Mouse (Mus musculus) MEL (cell line): ENCODE results near the gene Srsf3. TPM values are rescaled to one million over a fixed set of nuclear protein-coding genes. Genes with fewer than 3 reads are reported as not detected.

Source experiments
- DNase-seq: peaks from one replicate; pipeline ENCODE4 v3.0.0; 2011; ENCODE audit warnings: low read depth, low spot score
- H3K27ac ChIP-seq: 2 replicates; pipeline ENCODE4 v1.5.1; 2012; ENCODE audit warnings: low read depth, mild to moderate bottlenecking, control low read depth, low read length, moderate library complexity; ENCODE audit not compliant: control insufficient read depth
- H3K27me3 ChIP-seq, 2 experiments: fragments of 150-350 bp in 1 of 2; sonication (generic) in 1 of 2; 2 replicates each; pipeline ENCODE4 v1.6.1; 2012; ENCODE audit warnings: low read length in 2 of 2, mild to moderate bottlenecking in 2 of 2, improper control_type of control experiment in 1 of 2, moderate library complexity in 1 of 2; ENCODE audit not compliant: insufficient read depth in 2 of 2, control insufficient read depth in 1 of 2
- H3K36me3 ChIP-seq, 2 experiments: 2 replicates each; pipeline ENCODE4 v1.6.1; 2012 to 2014; ENCODE audit warnings: low read length in 2 of 2, improper control_type of control experiment in 1 of 2, inconsistent platforms in 1 of 2, mild to moderate bottlenecking in 1 of 2; ENCODE audit not compliant: insufficient read depth in 2 of 2, control insufficient read depth in 1 of 2
- H3K4me1 ChIP-seq, 2 experiments: fragments of 150-350 bp in 1 of 2; sonication (generic) in 1 of 2; 2 replicates each; pipeline ENCODE4 v1.6.1; 2012; ENCODE audit warnings: low read length in 2 of 2, improper control_type of control experiment in 1 of 2, mild to moderate bottlenecking in 1 of 2; ENCODE audit not compliant: insufficient read depth in 2 of 2, control insufficient read depth in 1 of 2
- H3K4me3 ChIP-seq, 2 experiments: fragments of 150-350 bp in 1 of 2; sonication (generic) in 1 of 2; 2 replicates each; pipeline ENCODE4 v1.5.1; 2012; ENCODE audit warnings: low read depth in 2 of 2, low read length in 2 of 2, mild to moderate bottlenecking in 2 of 2, moderate library complexity in 2 of 2, control low read depth in 1 of 2, improper control_type of control experiment in 1 of 2; ENCODE audit not compliant: control insufficient read depth in 1 of 2, insufficient read depth in 1 of 2
- H3K79me2 ChIP-seq: 2 replicates; pipeline ENCODE4 v1.6.1; 2012; ENCODE audit warnings: mild to moderate bottlenecking, low read length, moderate library complexity; ENCODE audit not compliant: control insufficient read depth, poor library complexity, insufficient read depth
- H3K9ac ChIP-seq: 2 replicates; pipeline ENCODE4 v1.6.1; 2012; ENCODE audit warnings: low read depth, mild to moderate bottlenecking, control low read depth, low read length, moderate library complexity; ENCODE audit not compliant: control insufficient read depth, poor library complexity, severe bottlenecking
- H3K9me3 ChIP-seq: fragments of 150-350 bp; sonication (generic); replicated peaks from 2 replicates; pipeline ENCODE4 v1.6.1; 2012; ENCODE audit warnings: mild to moderate bottlenecking, low read length, improper control_type of control experiment, moderate library complexity; ENCODE audit not compliant: insufficient read depth
- BHLHE40 ChIP-seq: IDR thresholded peaks from 2 replicates; pipeline ENCODE4 v1.6.1; 2012; ENCODE audit warnings: low read depth, mild to moderate bottlenecking, inconsistent platforms, low read length, improper control_type of control experiment, borderline replicate concordance
- CHD1 ChIP-seq: IDR thresholded peaks from 2 replicates; pipeline ENCODE4 v1.6.1; 2012; ENCODE audit warnings: low read depth, mild to moderate bottlenecking, inconsistent platforms, low read length, improper control_type of control experiment
- CTCF ChIP-seq, 3 experiments: IDR thresholded peaks in 2 of 3; conservative IDR thresholded peaks in 1 of 3; 2 replicates each; pipeline ENCODE4 v1.5.1; 2011 to 2012; ENCODE audit warnings: low read length in 3 of 3, low read depth in 2 of 3, mild to moderate bottlenecking in 2 of 3, improper control_type of control experiment in 1 of 3, inconsistent platforms in 1 of 3, mixed read lengths in 1 of 3, moderate library complexity in 1 of 3; ENCODE audit not compliant: control insufficient read depth in 1 of 3, insufficient read depth in 1 of 3, poor library complexity in 1 of 3, severe bottlenecking in 1 of 3
- EP300 ChIP-seq, 2 experiments: IDR thresholded peaks; 2 replicates each; pipeline ENCODE4 v1.6.1; 2011; ENCODE audit warnings: improper control_type of control experiment in 2 of 2, low read length in 2 of 2, low read depth in 1 of 2, mild to moderate bottlenecking in 1 of 2
- ETS1 ChIP-seq: IDR thresholded peaks from 2 replicates; pipeline ENCODE4 v1.6.1; 2012; ENCODE audit warnings: low read depth, mild to moderate bottlenecking, inconsistent platforms, low read length, improper control_type of control experiment, moderate library complexity
- GATA1 ChIP-seq: IDR thresholded peaks from 2 replicates; pipeline ENCODE4 v1.6.1; 2011; ENCODE audit warnings: low read depth, low read length, improper control_type of control experiment
- HCFC1 ChIP-seq: IDR thresholded peaks from 2 replicates; pipeline ENCODE4 v1.6.1; 2012; ENCODE audit warnings: low read depth, mild to moderate bottlenecking, inconsistent platforms, low read length, improper control_type of control experiment, moderate library complexity
- JUND ChIP-seq: IDR thresholded peaks from 2 replicates; pipeline ENCODE4 v1.6.1; 2011; ENCODE audit warnings: low read depth, mild to moderate bottlenecking, improper control_type of control experiment, low read length
- MAX ChIP-seq: IDR thresholded peaks from 2 replicates; pipeline ENCODE4 v1.6.1; 2011; ENCODE audit warnings: low read length, improper control_type of control experiment
- MXI1 ChIP-seq: IDR thresholded peaks from 2 replicates; pipeline ENCODE4 v1.6.1; 2011; ENCODE audit warnings: mild to moderate bottlenecking, low read depth, low read length, improper control_type of control experiment
- MYB ChIP-seq: IDR thresholded peaks from 2 replicates; pipeline ENCODE4 v1.6.1; 2011; ENCODE audit warnings: mild to moderate bottlenecking, low read depth, low read length, improper control_type of control experiment
- MYC ChIP-seq: IDR thresholded peaks from 2 replicates; pipeline ENCODE4 v1.6.1; 2011; ENCODE audit warnings: low read depth, mild to moderate bottlenecking, low read length, improper control_type of control experiment, moderate library complexity
- NELFE ChIP-seq: IDR thresholded peaks from 2 replicates; pipeline ENCODE4 v1.6.1; 2011; ENCODE audit warnings: low read depth, low read length, improper control_type of control experiment
- NRF1 ChIP-seq: IDR thresholded peaks from 2 replicates; pipeline ENCODE4 v1.6.1; 2014; ENCODE audit warnings: low read depth, mild to moderate bottlenecking, inconsistent platforms, low read length, improper control_type of control experiment, moderate library complexity; ENCODE audit not compliant: poor library complexity, insufficient read depth, severe bottlenecking
- POLR2AphosphoS2 ChIP-seq: IDR thresholded peaks from 2 replicates; pipeline ENCODE4 v1.6.1; 2011; ENCODE audit warnings: low read length, improper control_type of control experiment
- RCOR1 ChIP-seq: IDR thresholded peaks from 2 replicates; pipeline ENCODE4 v1.6.1; 2012; ENCODE audit warnings: low read depth, mild to moderate bottlenecking, inconsistent platforms, low read length, improper control_type of control experiment
- SIN3A ChIP-seq: IDR thresholded peaks from 2 replicates; pipeline ENCODE4 v1.6.1; 2012; ENCODE audit warnings: low read length, improper control_type of control experiment, inconsistent platforms
- SMC3 ChIP-seq: IDR thresholded peaks from 2 replicates; pipeline ENCODE4 v1.6.1; 2011; ENCODE audit warnings: low read depth, low read length, improper control_type of control experiment
- TAL1 ChIP-seq: IDR thresholded peaks from 2 replicates; pipeline ENCODE4 v1.6.1; 2012; ENCODE audit warnings: mild to moderate bottlenecking, inconsistent platforms, low read length, moderate library complexity, mixed read lengths
- TBP ChIP-seq: IDR thresholded peaks from 2 replicates; pipeline ENCODE4 v1.8.0; 2011; ENCODE audit warnings: low read depth, low read length, improper control_type of control experiment
- TCF12 ChIP-seq: IDR thresholded peaks from 2 replicates; pipeline ENCODE4 v1.6.1; 2014; ENCODE audit warnings: low read depth, mild to moderate bottlenecking, inconsistent platforms, low read length, improper control_type of control experiment, moderate library complexity
- UBTF ChIP-seq: IDR thresholded peaks from 2 replicates; pipeline ENCODE4 v1.6.1; 2012; ENCODE audit warnings: low read depth, mild to moderate bottlenecking, inconsistent platforms, low read length, improper control_type of control experiment, moderate library complexity, borderline replicate concordance; ENCODE audit not compliant: insufficient read depth
- USF2 ChIP-seq, 2 experiments: IDR thresholded peaks; 2 replicates each; pipeline ENCODE4 v1.6.1; 2011 to 2012; ENCODE audit warnings: improper control_type of control experiment in 2 of 2, low read length in 2 of 2, borderline replicate concordance in 1 of 2, inconsistent platforms in 1 of 2, low read depth in 1 of 2, mild to moderate bottlenecking in 1 of 2; ENCODE audit not compliant: insufficient read depth in 1 of 2
- ZKSCAN1 ChIP-seq: IDR thresholded peaks from 2 replicates; pipeline ENCODE4 v1.6.1; 2012; ENCODE audit warnings: low read depth, mild to moderate bottlenecking, inconsistent platforms, low read length, improper control_type of control experiment, moderate library complexity
- ZNF384 ChIP-seq: IDR thresholded peaks from 2 replicates; pipeline ENCODE4 v1.6.1; 2012; ENCODE audit warnings: low read depth, mild to moderate bottlenecking, inconsistent platforms, low read length, improper control_type of control experiment
- polyA plus RNA-seq, 2 experiments: library from polyadenylated mRNA; stranded (reverse) in 1 of 2; unstranded in 1 of 2; fragments of >175 nt in 1 of 2; fragments of >200 nt in 1 of 2; gene quantifications; 2 replicates each; pipeline versions ENCODE4 v1.2.1 to v1.2.4; 2012; ENCODE audit warnings: low replicate concordance in 2 of 2, low read depth in 1 of 2; ENCODE audit not compliant: insufficient read length in 2 of 2, insufficient read depth in 1 of 2, missing spikeins in 1 of 2
- total RNA-seq: library from RNA; depleted of rRNA; stranded (reverse); fragments of 300-350 nt; gene quantifications from 2 replicates; pipeline ENCODE4 v1.2.3, GENCODE M21; 2012

Gene Srsf3
- total and polyA plus RNA-seq, 3 experiments: 326 to 556 (median 367) TPM

DNA sequence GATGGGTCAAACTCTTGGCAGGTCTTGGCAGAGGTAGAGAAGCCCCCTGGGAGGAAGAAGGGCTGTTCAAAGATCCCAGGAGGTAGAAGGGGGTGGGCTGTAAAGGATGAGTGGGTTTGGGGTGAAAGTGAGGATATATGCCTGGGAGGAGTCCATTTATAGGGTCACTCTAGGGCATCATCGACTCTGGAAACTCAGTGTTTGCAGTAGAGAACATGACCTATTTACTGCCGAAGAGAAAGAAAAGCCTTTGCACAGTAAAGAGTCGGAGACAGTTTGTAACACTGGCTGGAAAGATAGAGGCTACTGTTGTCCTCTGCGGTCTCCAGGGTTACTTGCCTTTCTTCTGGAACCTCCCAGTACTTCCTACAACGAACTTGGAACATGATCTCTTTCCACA lies 40.9 kb downstream of the Srsf3 start:
- Histone ChIP-seq H3K4me1 (peaks cover 3 to 13% of the 10 kb centered on the region in 2 experiments), H3K4me3 (no peak overlapping the region), H3K79me2 (no peaks in the 10 kb centered on the region; the same call in 1 of the 2 replicates), H3K36me3 (peaks cover 0 to 6% of the 10 kb centered on the region in 2 experiments; a peak in 2 of 4 replicates), H3K27ac (no peak overlapping the region), H3K9me3 (no peaks in the 10 kb centered on the region), H3K9ac (no peak overlapping the region), H3K27me3 (no peaks in the 10 kb centered on the region)
- no peak for TF ChIP-seq MAX
- TF ChIP-seq BHLHE40: no peak
- TF ChIP-seq ZNF384: no peak
- no peak for TF ChIP-seq SMC3
- TF ChIP-seq POLR2AphosphoS2: no peak
- TF ChIP-seq MXI1: no peak
- TF ChIP-seq CHD1: no peak
- no peak for TF ChIP-seq CTCF (IDR thresholded peaks at IDR 0.05 in 2 of 3, conservative IDR thresholded peaks at IDR 0.05 in 1 of 3; ENCODE audit: control insufficient read depth in 1 of 3, insufficient read depth in 1 of 3, low read depth in 2 of 3, low read length in 3 of 3, poor library complexity in 1 of 3, severe bottlenecking in 1 of 3)
- TF ChIP-seq USF2 (IDR thresholded peaks at IDR 0.05; ENCODE audit: borderline replicate concordance in 1 of 2, insufficient read depth in 1 of 2, low read depth in 1 of 2, low read length in 2 of 2): no peak
- TF ChIP-seq ZKSCAN1: no peak
- no peak for TF ChIP-seq TAL1
- TF ChIP-seq UBTF: no peak
- TF ChIP-seq SIN3A: no peak
- no peak for TF ChIP-seq JUND
- TF ChIP-seq EP300 (IDR thresholded peaks at IDR 0.05; ENCODE audit: low read depth in 1 of 2, low read length in 2 of 2): no peak
- no peak for TF ChIP-seq HCFC1
- TF ChIP-seq NELFE: no peak
- no peak for TF ChIP-seq TBP
- no peak for DNase-seq

GRCm38 (mm10) chr17:29074085-29074484 lies 41.7 kb downstream of the Srsf3 start:
- DNase-seq: peak; percentile 48

More at GRCm38 (mm10) chr17:29074085-29074484, 41.7 kb downstream of the Srsf3 start:
- Histone ChIP-seq H3K27me3 (no peaks in the 10 kb centered on the region), H3K4me1 (peaks cover 3 to 9% of the 10 kb centered on the region in 2 experiments; a peak in 3 of 4 replicates), H3K36me3 (peaks cover 0 to 5% of the 10 kb centered on the region in 2 experiments; a peak in 2 of 4 replicates), H3K79me2 (no peaks in the 10 kb centered on the region; the same call in 1 of the 2 replicates), H3K9me3 (no peaks in the 10 kb centered on the region), H3K27ac (no peak overlapping the region), H3K9ac (no peak overlapping the region), H3K4me3 (no peak overlapping the region)
- TF ChIP-seq ETS1 (peak; percentile 88), NRF1 (peak; percentile 29; the same call in 1 of the 2 replicates), TCF12 (0 out of 2 replicates have a peak, but pooled peaks have one; percentile 38), MAX (no peak), MYC (no peak), MYB (no peak), BHLHE40 (no peak), RCOR1 (0 out of 2 replicates have a peak, but pooled peaks have one; percentile 45), GATA1 (peak; percentile 41; the same call in 1 of the 2 replicates)
